In the genomic region with DNA sequence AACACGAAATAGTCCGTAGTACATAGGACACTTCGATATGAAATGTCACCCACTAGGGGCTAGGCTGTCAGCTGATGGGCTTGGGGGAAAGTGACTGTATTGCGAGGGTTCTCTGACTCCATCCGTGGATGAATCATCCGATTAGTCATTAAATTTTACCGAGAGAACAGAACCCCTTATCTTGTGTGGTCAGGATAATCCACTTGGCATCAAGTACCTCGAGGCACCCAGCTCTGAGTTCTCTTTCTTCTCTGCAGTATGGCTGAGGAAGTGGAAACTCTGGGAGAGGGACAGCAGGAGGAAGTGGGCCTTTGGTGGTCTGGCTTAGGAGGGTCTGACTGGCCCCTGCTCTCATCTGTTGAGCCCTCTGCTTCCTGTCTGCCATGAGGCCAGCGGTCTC, we compare ENCODE assay signal across 30 mouse cellular contexts.
DNase-seq lines count a peak whose midpoint lies in the region; ATAC-seq and TF ChIP-seq lines count a peak whose summit lies in the region.
"Had no signal": no experiment of that assay in that cellular context is flagged by ENCODE, and none has a peak within 500 bp of the region (broad histone marks: within the 10 kb centered on the region; RNA-seq: fewer than 3 reads in every experiment).

No protein-coding gene starts in this region.

- ATAC-seq in Patski: peak; percentile 49
- ATAC-seq: forebrain, embryonic 15.5 days; intestine, postnatal 0 days had no signal

- no peaks in the 10 kb centered on the region for H3K27me3 ChIP-seq in C2C12 (ENCODE audit: control insufficient read depth, insufficient read depth, insufficient read length)
- no peaks in the 10 kb centered on the region for H3K27me3 ChIP-seq in Patski
- peaks cover 12% of the 10 kb centered on the region for H3K27me3 ChIP-seq in megakaryocyte, embryonic 14.5 days (replicated peaks)
- H3K27me3 ChIP-seq: embryonic facial prominence, embryonic 12.5 days; forebrain, embryonic 15.5 days; heart, embryonic 15.5 days; hindbrain, embryonic 12.5 days; limb, embryonic 12.5 days; liver, embryonic 15.5 days; midbrain, embryonic 13.5 days had no signal

- POLR2A ChIA-PET in Patski (lab: Charles Lee): no interaction called here

- no peak overlapping the region for H3ac ChIP-seq in C2C12 (ENCODE audit: control insufficient read depth, insufficient read length, low read depth)

- TF ChIP-seq CTCF in C2C12 (IDR thresholded peaks at IDR 0.05; ENCODE audit: control insufficient read depth, insufficient read depth, insufficient read length) (no peak), Patski (IDR thresholded peaks at IDR 0.05) (no peak)

- CTCF ChIA-PET in Patski (lab: Charles Lee): interaction anchor here (1.3 to 1.4 kb wide), 2 partner anchors 10 to 14 kb away, joined by 3 to 4 read pairs; no protein-coding TSS in a partner anchor

- peaks cover 58% of the 10 kb centered on the region for H3K9me3 ChIP-seq in megakaryocyte, embryonic 14.5 days
- H3K9me3 ChIP-seq: embryonic facial prominence, embryonic 12.5 days; forebrain, embryonic 15.5 days; heart, embryonic 10.5 days; heart, embryonic 15.5 days; hindbrain, embryonic 12.5 days; liver, embryonic 15.5 days had no signal

- H3K4me3 ChIP-seq in C2C12 (ENCODE audit: insufficient read depth, poor library complexity, severe bottlenecking): no peak overlapping the region
- H3K4me3 ChIP-seq in megakaryocyte, embryonic 14.5 days (replicated peaks): peak overlapping the region; percentile 67
- H3K4me3 ChIP-seq: embryonic facial prominence, embryonic 12.5 days; forebrain, embryonic 15.5 days; gastrocnemius, adult 2 months; heart, embryonic 10.5 days; heart, embryonic 15.5 days; hindbrain, embryonic 12.5 days; limb, embryonic 12.5 days; liver, embryonic 15.5 days; midbrain, embryonic 13.5 days had no signal

- no peaks in the 10 kb centered on the region for H3K79me3 ChIP-seq in C2C12 (ENCODE audit: low read depth)

- H3K79me2 ChIP-seq in C2C12 (ENCODE audit: control insufficient read depth, insufficient read depth): no peaks in the 10 kb centered on the region

- peaks cover 5% of the 10 kb centered on the region for H3K4me1 ChIP-seq in megakaryocyte, embryonic 14.5 days
- H3K4me1 ChIP-seq: embryonic facial prominence, embryonic 12.5 days; forebrain, embryonic 15.5 days; hindbrain, embryonic 12.5 days; limb, embryonic 12.5 days; liver, embryonic 15.5 days; midbrain, embryonic 13.5 days had no signal

- in situ Hi-C loops in Patski (cut with MboI; ENCODE audit: low pct_unique_long_range_greater_than_20kb): no loop called here

- H3K36me3 ChIP-seq in C2C12 (ENCODE audit: control insufficient read depth, insufficient read depth): no peaks in the 10 kb centered on the region
- no peaks in the 10 kb centered on the region for H3K36me3 ChIP-seq in megakaryocyte, embryonic 14.5 days (replicated peaks; ENCODE audit: low read length)
- H3K36me3 ChIP-seq: embryonic facial prominence, embryonic 12.5 days; forebrain, embryonic 15.5 days; heart, embryonic 10.5 days; heart, embryonic 15.5 days; hindbrain, embryonic 12.5 days; limb, embryonic 12.5 days; liver, embryonic 15.5 days; midbrain, embryonic 13.5 days had no signal

- DNase-seq in 3T3-L1 (ENCODE audit: low read depth, low spot score): peak; percentile 90
- DNase-seq in Patski (ENCODE audit: low read depth, low spot score): no peak
- DNase-seq in gastrocnemius, adult 8-10 months (ENCODE audit: low spot score in 2 of 2): no peak
- no peak for DNase-seq in adipocyte (ENCODE audit: low spot score)
- no peak for DNase-seq in cerebellum, postnatal 4 days (ENCODE audit: low spot score in 2 of 2)
- DNase-seq: adrenal gland, adult 2 months; adrenal gland, postnatal 36 days; cerebellum, adult 18-20 months; cerebellum, postnatal 25 days; embryo, embryonic 11 days; gastrocnemius, adult 2 months; kidney, adult 9 months; kidney, postnatal 14 days; lung, embryonic 14.5 days; lung, postnatal 14 days; right cerebral cortex, adult 18-20 months; right cerebral cortex, postnatal 4 days; thymus, adult 18-20 months; thymus, postnatal 4 days had no signal

TF ChIP-seq in C2C12, 6 proteins besides CTCF, POLR2A, EP300 and RAD21:
- TF ChIP-seq FOSL1 (IDR thresholded peaks at IDR 0.05; ENCODE audit: insufficient read depth, low read length, poor library complexity, severe bottlenecking) (peak; percentile 90), MYOG (IDR thresholded peaks at IDR 0.05; ENCODE audit: control insufficient read depth, extremely low read depth, insufficient read length) (no peak), USF1 (IDR thresholded peaks at IDR 0.05; ENCODE audit: low read depth) (peak; percentile 70), MYOD1 (IDR thresholded peaks at IDR 0.05; ENCODE audit: control insufficient read depth, insufficient read length, low read depth) (no peak), CEBPB (IDR thresholded peaks at IDR 0.05; ENCODE audit: low read depth) (peak; percentile 42), MAX (IDR thresholded peaks at IDR 0.05) (peak; percentile 20)
TF ChIP-seq in C2C12: peak in this region for 4.
